9 mouse cellular contexts compared by ENCODE assay signal in the genomic region with DNA sequence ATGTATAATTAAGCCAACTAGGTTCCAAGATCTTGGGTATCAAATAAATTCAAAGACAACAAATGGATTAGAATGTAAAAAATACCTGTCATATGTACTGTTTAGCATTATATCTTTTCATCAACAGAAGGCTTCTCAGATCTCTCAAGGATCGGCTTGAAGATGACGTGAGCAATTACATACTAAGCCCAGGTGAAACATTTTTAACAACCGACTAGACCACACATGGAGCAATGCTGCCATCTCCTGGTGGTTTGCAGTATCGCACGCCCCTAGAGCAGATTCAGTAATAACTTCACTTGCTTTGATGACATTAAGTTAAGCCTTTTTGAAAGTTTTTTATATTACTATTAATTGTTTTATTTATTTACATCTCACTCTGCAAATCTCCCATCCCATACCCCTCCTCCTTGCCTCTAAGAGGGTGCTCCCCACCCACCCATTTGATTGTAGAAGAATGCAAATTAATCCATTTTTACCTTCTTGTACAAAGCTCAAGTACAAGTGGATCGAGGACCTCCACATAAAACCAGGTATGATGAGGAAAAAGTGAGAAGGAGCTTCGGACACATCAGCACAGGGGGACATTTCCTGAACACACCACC. TPM values are rescaled to one million over a fixed set of nuclear protein-coding genes. Genes with fewer than 3 reads are reported as not detected.
DNase-seq lines count a peak whose midpoint lies in the region; ATAC-seq and TF ChIP-seq lines count a peak whose summit lies in the region.
"Had no signal": no experiment of that assay in that cellular context is flagged by ENCODE, and none has a peak within 500 bp of the region (broad histone marks: within the 10 kb centered on the region; RNA-seq: fewer than 3 reads in every experiment).

No protein-coding gene starts in this region.

- no peak overlapping the region for H3K27ac ChIP-seq in heart, embryonic 10.5 days
- H3K27ac ChIP-seq in embryonic facial prominence, embryonic 10.5 days (replicated peaks) = no peak overlapping the region
- no peak overlapping the region for H3K27ac ChIP-seq in hindbrain, embryonic 14.5 days
- H3K27ac ChIP-seq in midbrain, embryonic 10.5 days (replicated peaks) = no peak overlapping the region
- no peak overlapping the region for H3K27ac ChIP-seq in small intestine, adult 2 months (ENCODE audit: insufficient read depth, low read depth, low read length)
- H3K27ac ChIP-seq: liver, embryonic 15.5 days had no signal

- no peak overlapping the region for H3K9ac ChIP-seq in hindbrain, embryonic 14.5 days
- H3K9ac ChIP-seq: liver, embryonic 15.5 days had no signal

- no peaks in the 10 kb centered on the region for H3K4me1 ChIP-seq in heart, embryonic 10.5 days
- no peaks in the 10 kb centered on the region for H3K4me1 ChIP-seq in embryonic facial prominence, embryonic 10.5 days
- no peaks in the 10 kb centered on the region for H3K4me1 ChIP-seq in hindbrain, embryonic 14.5 days (replicated peaks; ENCODE audit: control insufficient read depth, insufficient read depth, low read length)
- H3K4me1 ChIP-seq in midbrain, embryonic 10.5 days = no peaks in the 10 kb centered on the region
- H3K4me1 ChIP-seq in small intestine, adult 2 months (ENCODE audit: control insufficient read depth, insufficient read depth, insufficient read length, low read length) = no peaks in the 10 kb centered on the region
- H3K4me1 ChIP-seq: liver, embryonic 15.5 days had no signal

- TF ChIP-seq POLR2A in small intestine, adult 2 months (IDR thresholded peaks at IDR 0.05; ENCODE audit: low read depth, low read length) = no peak

- H3K36me3 ChIP-seq in heart, embryonic 10.5 days = no peaks in the 10 kb centered on the region
- peaks cover 3% of the 10 kb centered on the region; the same call in 1 of the 2 replicates for H3K36me3 ChIP-seq in embryonic facial prominence, embryonic 10.5 days (replicated peaks)
- H3K36me3 ChIP-seq in hindbrain, embryonic 14.5 days (replicated peaks; ENCODE audit: control insufficient read depth, insufficient read depth) = peaks cover 4% of the 10 kb centered on the region; the same call in 1 of the 2 replicates
- 0 out of 2 replicates have a peak, but pooled peaks cover under 1% of the 10 kb centered on the region for H3K36me3 ChIP-seq in midbrain, embryonic 10.5 days
- no peaks in the 10 kb centered on the region for H3K36me3 ChIP-seq in small intestine, adult 2 months (ENCODE audit: control insufficient read depth, insufficient read depth, low read length)
- H3K36me3 ChIP-seq: liver, embryonic 15.5 days had no signal

- peak; percentile 57; the same call in 1 of the 2 replicates for ATAC-seq in hindbrain, embryonic 14.5 days (ENCODE audit: low FRiP score)

- H3K4me2 ChIP-seq in hindbrain, embryonic 14.5 days (replicated peaks) = peak overlapping the region; percentile 37
- H3K4me2 ChIP-seq: liver, embryonic 15.5 days had no signal

- H3K9me3 ChIP-seq in heart, embryonic 10.5 days = no peaks in the 10 kb centered on the region
- no peaks in the 10 kb centered on the region for H3K9me3 ChIP-seq in embryonic facial prominence, embryonic 10.5 days
- no peaks in the 10 kb centered on the region for H3K9me3 ChIP-seq in hindbrain, embryonic 14.5 days (ENCODE audit: control insufficient read depth, low read length)
- H3K9me3 ChIP-seq in midbrain, embryonic 10.5 days (replicated peaks) = no peaks in the 10 kb centered on the region
- H3K9me3 ChIP-seq: liver, embryonic 15.5 days had no signal

- peak; percentile 77; the same call in 1 of the 2 replicates for TF ChIP-seq CTCF in small intestine, adult 2 months (IDR thresholded peaks at IDR 0.05; ENCODE audit: extremely low read depth, insufficient read length, insufficient replicate concordance, low read depth, low read length)

- peak; percentile 35 for DNase-seq in heart, adult 8-10 months (ENCODE audit: low spot score)
- no peak for DNase-seq in heart, embryonic 10.5 days (ENCODE audit: low spot score)
- DNase-seq in adrenal gland, postnatal 25 days = peak; percentile 57
- DNase-seq in embryonic facial prominence, embryonic 10.5 days (ENCODE audit: low spot score) = peak; percentile 79
- peak; percentile 92 for DNase-seq in hindbrain, embryonic 14.5 days (ENCODE audit: low spot score)
- peak; percentile 26 to 46 for DNase-seq in layer of hippocampus, postnatal 36 days
- DNase-seq in midbrain, embryonic 10.5 days (ENCODE audit: low spot score) = peak; percentile 65

- WGBS in heart, embryonic 10.5 days = 15% methylated on average over 7 of the region's 7 CpGs
- 20% methylated on average over 7 of the region's 7 CpGs for WGBS in embryonic facial prominence, embryonic 10.5 days
- 18% methylated on average over 7 of the region's 7 CpGs for whole genome bisulfite sequencing in hindbrain, embryonic 14.5 days
- 18% methylated on average over 7 of the region's 7 CpGs for WGBS in midbrain, embryonic 10.5 days
- WGBS in small intestine, adult 2 months = 14% methylated on average over 7 of the region's 7 CpGs

- no peaks in the 10 kb centered on the region for H3K27me3 ChIP-seq in heart, embryonic 10.5 days (ENCODE audit: insufficient read depth, poor library complexity, severe bottlenecking)
- H3K27me3 ChIP-seq in embryonic facial prominence, embryonic 10.5 days (replicated peaks; ENCODE audit: low read depth, poor library complexity, severe bottlenecking) = no peaks in the 10 kb centered on the region
- no peaks in the 10 kb centered on the region for H3K27me3 ChIP-seq in hindbrain, embryonic 14.5 days (ENCODE audit: control insufficient read depth, insufficient read depth, low read length)
- no peaks in the 10 kb centered on the region for H3K27me3 ChIP-seq in midbrain, embryonic 10.5 days (ENCODE audit: low read depth, poor library complexity, severe bottlenecking)
- no peaks in the 10 kb centered on the region for H3K27me3 ChIP-seq in small intestine, adult 2 months (ENCODE audit: control insufficient read depth, insufficient read depth, low read length)

- H3K4me3 ChIP-seq in heart, embryonic 10.5 days = no peak overlapping the region
- H3K4me3 ChIP-seq in embryonic facial prominence, embryonic 10.5 days = no peak overlapping the region
- no peak overlapping the region; the same call in 1 of the 2 replicates for H3K4me3 ChIP-seq in hindbrain, embryonic 14.5 days (replicated peaks; ENCODE audit: low read length)
- no peak overlapping the region for H3K4me3 ChIP-seq in midbrain, embryonic 10.5 days
- H3K4me3 ChIP-seq in small intestine, adult 2 months (ENCODE audit: low read depth, low read length) = no peak overlapping the region
- H3K4me3 ChIP-seq: liver, embryonic 15.5 days had no signal

RNA-seq across cellular contexts. Expression of a gene that starts 11.2 kb away (rescaled TPM):
- total RNA-seq in heart, adult 8-10 months (2022) = 10 to 100 TPM; 45.8 to 67.7 (median 56.3) TPM
- polyA plus RNA-seq in heart, embryonic 10.5 days (2016; fragmentation: Nextera tagmentation; extraction: Ambion mirVana) = 2.3 and 2.5 TPM in 2 replicates
- 50.2 and 57.3 TPM in 2 replicates for total RNA-seq in adrenal gland, postnatal 25 days (2021)
- 2.6 and 3.2 TPM in 2 replicates for polyA plus RNA-seq in embryonic facial prominence, embryonic 10.5 days (2016; fragmentation: Nextera tagmentation; extraction: Ambion mirVana)
- 2.8 and 3.1 TPM in 2 replicates for polyA plus RNA-seq in hindbrain, embryonic 14.5 days (2014; fragmentation: Nextera tagmentation; extraction: Ambion mirVana)
- 1 to 10 TPM; 5.3 to 5.9 TPM for total RNA-seq in layer of hippocampus, postnatal 36 days (2021)
- polyA plus RNA-seq in midbrain, embryonic 10.5 days (2016; fragmentation: Nextera tagmentation; extraction: Ambion mirVana) = 3.1 and 3.2 TPM in 2 replicates
- polyA plus RNA-seq in small intestine, adult 2 months (2012; rRNA removed) = 28.5 and 56.7 TPM in 2 replicates

RNA-seq across cellular contexts. Expression of a gene that starts 15.5 kb away (rescaled TPM):
- 10 to 100 TPM; 25.1 to 33.1 (median 29.1) TPM for total RNA-seq in heart, adult 8-10 months (2022)
- 41.2 and 48.6 TPM in 2 replicates for polyA plus RNA-seq in heart, embryonic 10.5 days (2016; fragmentation: Nextera tagmentation; extraction: Ambion mirVana)
- 26.2 and 38.4 TPM in 2 replicates for total RNA-seq in adrenal gland, postnatal 25 days (2021)
- polyA plus RNA-seq in embryonic facial prominence, embryonic 10.5 days (2016; fragmentation: Nextera tagmentation; extraction: Ambion mirVana) = 63.6 and 64.4 TPM in 2 replicates
- 78.4 and 91.7 TPM in 2 replicates for polyA plus RNA-seq in hindbrain, embryonic 14.5 days (2014; fragmentation: Nextera tagmentation; extraction: Ambion mirVana)
- total RNA-seq in layer of hippocampus, postnatal 36 days (2021) = 10 to 100 TPM; 19.9 to 28.0 TPM
- 76.0 and 83.1 TPM in 2 replicates for polyA plus RNA-seq in midbrain, embryonic 10.5 days (2016; fragmentation: Nextera tagmentation; extraction: Ambion mirVana)
- 33.3 and 41.8 TPM in 2 replicates for polyA plus RNA-seq in small intestine, adult 2 months (2012; rRNA removed)

RNA-seq across cellular contexts. Expression of a gene that starts 51.4 kb away (rescaled TPM):
- total RNA-seq in heart, adult 8-10 months (2022) = 1 to 10 TPM; 8.1 to 9.4 (median 8.6) TPM
- 5.4 and 5.9 TPM in 2 replicates for polyA plus RNA-seq in heart, embryonic 10.5 days (2016; fragmentation: Nextera tagmentation; extraction: Ambion mirVana)
- 30.5 and 34.2 TPM in 2 replicates for total RNA-seq in adrenal gland, postnatal 25 days (2021)
- 4.4 and 5.0 TPM in 2 replicates for polyA plus RNA-seq in embryonic facial prominence, embryonic 10.5 days (2016; fragmentation: Nextera tagmentation; extraction: Ambion mirVana)
- polyA plus RNA-seq in hindbrain, embryonic 14.5 days (2014; fragmentation: Nextera tagmentation; extraction: Ambion mirVana) = 13.0 and 13.6 TPM in 2 replicates
- 10 to 100 TPM; 28.4 to 29.4 TPM for total RNA-seq in layer of hippocampus, postnatal 36 days (2021)
- polyA plus RNA-seq in midbrain, embryonic 10.5 days (2016; fragmentation: Nextera tagmentation; extraction: Ambion mirVana) = 3.3 and 4.1 TPM in 2 replicates
- 3.0 and 8.1 TPM in 2 replicates for polyA plus RNA-seq in small intestine, adult 2 months (2012; rRNA removed)
